Mouse (Mus musculus) adrenal gland, adult (tissue): ENCODE measurements around the gene Hsd11b2.
A peak's percentile ranks its signal among the peaks of the same experiment; 100 is the strongest.

Source experiments
- DNase-seq, 2 experiments: peaks; one replicate each; pipeline ENCODE4 v3.0.0; 2022 to 2023; ENCODE audit warnings: low spot score in 1 of 2; ENCODE audit not compliant: inconsistent age in 2 of 2

Hsd11b2 gene

GRCm38 (mm10) chr8:105521061-105521460 is 2.5 kb downstream of the Hsd11b2 start:
- DNase-seq, result no peak

- DNase-seq, result no peak
Measured at GRCm38 (mm10) chr8:105521995-105522769, 3.6 kb downstream of the Hsd11b2 start.

- DNase-seq, result no peak
Measured at GRCm38 (mm10) chr8:105522890-105523289, 4.3 kb downstream of the Hsd11b2 start.

GRCm38 (mm10) chr8:105527110-105527509 is 8.6 kb downstream of the Hsd11b2 start:
- DNase-seq, result peak in 1 of 2 experiments; percentile 72

GRCm38 (mm10) chr8:105528206-105528605 is 9.7 kb downstream of the Hsd11b2 start:
- DNase-seq, result peak in 1 of 2 experiments; percentile 66

GRCm38 (mm10) chr8:105529271-105529670 is 10.7 kb downstream of the Hsd11b2 start:
- peak in 1 of 2 experiments; percentile 82 for DNase-seq

GRCm38 (mm10) chr8:105531774-105532173 is 13.2 kb downstream of the Hsd11b2 start:
- DNase-seq, result peak; percentile 58 to 91

- no peak for DNase-seq
Measured at GRCm38 (mm10) chr8:105533439-105533838, 14.9 kb downstream of the Hsd11b2 start.

GRCm38 (mm10) chr8:105533892-105534329 is 15.4 kb downstream of the Hsd11b2 start:
- DNase-seq, result peak; percentile 68 to 90

- no peak for DNase-seq
Measured at GRCm38 (mm10) chr8:105536546-105536945, 18.0 kb downstream of the Hsd11b2 start.

GRCm38 (mm10) chr8:105537011-105537677 is 18.6 kb downstream of the Hsd11b2 start:
- DNase-seq, result peak in 1 of 2 experiments; percentile 85

GRCm38 (mm10) chr8:105538940-105539339 is 20.4 kb downstream of the Hsd11b2 start:
- no peak for DNase-seq

- DNase-seq, result no peak
Measured at GRCm38 (mm10) chr8:105542032-105542656, 23.6 kb downstream of the Hsd11b2 start.

- no peak for DNase-seq
Measured at GRCm38 (mm10) chr8:105542808-105543207, 24.3 kb downstream of the Hsd11b2 start.

GRCm38 (mm10) chr8:105543703-105544102 is 25.1 kb downstream of the Hsd11b2 start:
- DNase-seq, result no peak

- DNase-seq, result no peak
Measured at GRCm38 (mm10) chr8:105544544-105545205, 26.1 kb downstream of the Hsd11b2 start.

- DNase-seq, result no peak
Measured at GRCm38 (mm10) chr8:105545249-105545648, 26.7 kb downstream of the Hsd11b2 start.

GRCm38 (mm10) chr8:105546384-105547350 is 28.1 kb downstream of the Hsd11b2 start:
- DNase-seq, result peak in 1 of 2 experiments; percentile 47

- DNase-seq, result no peak
Measured at GRCm38 (mm10) chr8:105549506-105549905, 31.0 kb downstream of the Hsd11b2 start.

GRCm38 (mm10) chr8:105550083-105550482 is 31.5 kb downstream of the Hsd11b2 start:
- DNase-seq, result no peak
